ENCODE assay signal across 33 mouse cellular contexts in genomic region chr15:100139665-100140064, GRCm38 (mm10).
"Had no signal": no experiment of that assay in that cellular context is flagged by ENCODE, and none has a peak within 500 bp of the region (broad histone marks: within the 10 kb centered on the region; RNA-seq: fewer than 3 reads in every experiment).

No protein-coding gene starts in this region.

- H3K4me2 ChIP-seq: heart, embryonic 13.5 days; heart, embryonic 15.5 days; hindbrain, embryonic 12.5 days; hindbrain, embryonic 13.5 days; hindbrain, embryonic 14.5 days; hindbrain, embryonic 15.5 days; intestine, embryonic 15.5 days; kidney, embryonic 15.5 days had no signal

- H3K36me3 ChIP-seq: heart, embryonic 15.5 days; intestine, embryonic 15.5 days had no signal

- H3K9ac ChIP-seq: heart, embryonic 13.5 days; heart, embryonic 15.5 days; hindbrain, embryonic 12.5 days; hindbrain, embryonic 13.5 days; hindbrain, embryonic 14.5 days; hindbrain, embryonic 15.5 days; intestine, embryonic 15.5 days; kidney, embryonic 15.5 days had no signal

- ATAC-seq: hindbrain, embryonic 16.5 days; hindbrain, postnatal 0 days; intestine, embryonic 15.5 days; intestine, embryonic 16.5 days; intestine, postnatal 0 days had no signal

- H3K27ac ChIP-seq: heart, embryonic 10.5 days; heart, embryonic 13.5 days; heart, embryonic 15.5 days; hindbrain, embryonic 10.5 days; hindbrain, embryonic 12.5 days; hindbrain, embryonic 13.5 days; hindbrain, embryonic 14.5 days; hindbrain, embryonic 15.5 days; hindbrain, postnatal 0 days; intestine, embryonic 15.5 days; kidney, embryonic 15.5 days; kidney, postnatal 0 days; layer of hippocampus, adult 2 months; left cerebral cortex, adult 2 months had no signal

- DNase-seq: heart, postnatal 10 days; heart, postnatal 14 days; heart, postnatal 36 days; heart, postnatal 4 days; kidney, adult 11 months; kidney, adult 18-20 months; kidney, adult 2 months; kidney, adult 8-10 months; kidney, adult 9 months; kidney, postnatal 10 days; kidney, postnatal 14 days; kidney, postnatal 25 days; kidney, postnatal 36 days; kidney, postnatal 4 days; layer of hippocampus, adult 9-11 months; layer of hippocampus, postnatal 36 days had no signal

- H3K9me3 ChIP-seq: heart, embryonic 10.5 days; heart, embryonic 13.5 days; heart, embryonic 15.5 days; hindbrain, embryonic 10.5 days; hindbrain, embryonic 12.5 days; hindbrain, embryonic 13.5 days; hindbrain, embryonic 15.5 days; intestine, embryonic 15.5 days; kidney, embryonic 15.5 days had no signal

- H3K4me3 ChIP-seq: heart, embryonic 10.5 days; heart, embryonic 13.5 days; heart, embryonic 15.5 days; hindbrain, embryonic 10.5 days; hindbrain, embryonic 12.5 days; hindbrain, embryonic 13.5 days; hindbrain, embryonic 15.5 days; intestine, embryonic 15.5 days; kidney, embryonic 15.5 days; layer of hippocampus, adult 2 months; left cerebral cortex, adult 2 months had no signal

- H3K27me3 ChIP-seq: heart, embryonic 13.5 days; heart, embryonic 15.5 days; hindbrain, embryonic 12.5 days; hindbrain, embryonic 13.5 days; hindbrain, embryonic 15.5 days; intestine, embryonic 15.5 days; kidney, embryonic 15.5 days had no signal

- H3K4me1 ChIP-seq: heart, embryonic 10.5 days; heart, embryonic 15.5 days; hindbrain, embryonic 10.5 days; hindbrain, embryonic 12.5 days had no signal
